Mouse (Mus musculus) mesoderm, embryonic 11.5 days (tissue): Measurements from ENCODE around the gene Olfr832.
"Not testable (repeated sequence)": the region's sequence is repeated elsewhere in the genome, so short reads cannot be mapped to it uniquely, and the experiment has no call there.

Experiments used
- DNase-seq: peaks from one replicate; pipeline ENCODE4 v3.0.0-alpha.2; 2012; ENCODE audit warnings: low read depth, low spot score

The Olfr832 gene

DNA sequence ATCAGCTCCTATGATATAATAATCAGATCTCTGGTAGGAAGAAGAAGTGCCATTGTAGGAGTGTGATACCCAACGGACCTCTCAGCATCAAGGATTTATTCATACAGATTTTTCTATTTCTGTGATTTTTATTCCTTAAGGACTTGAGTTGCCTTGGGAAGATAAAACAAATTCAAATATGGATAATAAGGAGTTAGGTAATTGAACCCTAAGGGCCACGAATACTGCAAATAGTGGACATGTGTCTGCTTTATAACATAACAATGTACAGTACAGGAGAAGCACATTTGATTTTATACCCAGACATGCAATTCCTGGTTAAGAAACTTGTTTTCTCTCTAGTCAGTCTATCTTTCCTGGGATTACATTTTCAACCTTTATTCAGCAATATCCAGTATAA, at the start of gene Olfr832:
TSS of gene Olfr832 (plus strand) at position 301 of the 400 bp plus-strand sequence.
- DNase-seq = not testable (repeated sequence)

DNA sequence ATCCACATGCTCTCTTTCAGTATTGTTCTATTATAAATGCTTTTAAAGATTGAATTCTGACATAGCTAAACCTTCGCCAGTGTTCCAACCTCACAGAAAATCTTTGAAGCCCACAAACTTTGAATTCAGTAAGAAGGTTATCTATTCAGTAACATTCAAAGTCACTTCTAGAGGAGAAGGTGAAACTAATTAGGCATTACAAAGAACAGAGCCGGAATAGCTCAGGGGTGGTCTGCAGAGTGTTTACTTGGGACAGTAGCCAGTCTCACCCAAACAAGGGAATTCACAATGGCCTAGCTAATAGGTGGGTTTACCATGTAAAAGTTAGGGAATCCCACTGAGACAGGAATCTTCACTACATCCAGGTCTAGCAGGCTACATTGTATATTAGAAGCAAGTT, 29.2 kb upstream of the Olfr832 start:
- not testable (repeated sequence) for DNase-seq

DNA sequence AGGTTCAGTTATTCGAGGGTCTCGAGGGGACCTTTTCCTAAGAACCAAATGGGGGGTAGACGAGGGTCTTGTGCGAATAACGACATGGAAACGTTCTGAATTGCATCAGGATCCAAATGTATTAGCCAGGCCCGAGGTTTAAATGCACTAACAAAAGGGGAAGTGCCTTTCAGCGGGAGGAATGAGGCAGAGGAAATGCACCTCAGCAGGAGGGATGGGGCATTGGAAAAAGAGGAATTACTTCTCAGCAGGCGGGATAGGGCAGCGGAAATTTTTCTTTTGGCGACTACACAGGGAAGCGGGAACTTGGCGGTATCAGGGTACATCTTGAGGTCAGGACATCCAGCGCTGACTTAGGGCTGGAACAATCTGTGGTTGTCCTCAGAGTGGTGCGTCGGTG, 9.0 kb upstream of the Olfr832 start:
- not testable (repeated sequence) for DNase-seq

DNA sequence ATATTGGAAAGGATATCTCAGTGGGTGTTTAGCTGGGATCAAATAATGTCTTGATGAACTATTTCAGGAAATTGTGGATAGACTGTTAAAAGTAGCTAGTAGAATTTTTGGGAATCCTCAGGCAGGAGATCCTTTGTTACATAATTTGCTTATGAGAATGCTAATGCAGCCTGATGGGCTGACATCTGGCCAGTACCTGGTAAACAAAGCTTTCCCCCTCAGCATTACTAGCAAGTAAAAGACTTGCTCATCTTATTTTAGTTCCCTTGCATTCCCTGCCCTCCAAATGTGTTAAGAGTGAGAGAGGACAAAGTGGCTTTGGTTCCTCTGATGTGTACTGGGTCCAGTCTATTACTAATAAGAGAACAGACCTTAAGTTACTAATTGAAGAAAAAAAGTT, 25.1 kb downstream of the Olfr832 start:
- DNase-seq = no peak

DNA sequence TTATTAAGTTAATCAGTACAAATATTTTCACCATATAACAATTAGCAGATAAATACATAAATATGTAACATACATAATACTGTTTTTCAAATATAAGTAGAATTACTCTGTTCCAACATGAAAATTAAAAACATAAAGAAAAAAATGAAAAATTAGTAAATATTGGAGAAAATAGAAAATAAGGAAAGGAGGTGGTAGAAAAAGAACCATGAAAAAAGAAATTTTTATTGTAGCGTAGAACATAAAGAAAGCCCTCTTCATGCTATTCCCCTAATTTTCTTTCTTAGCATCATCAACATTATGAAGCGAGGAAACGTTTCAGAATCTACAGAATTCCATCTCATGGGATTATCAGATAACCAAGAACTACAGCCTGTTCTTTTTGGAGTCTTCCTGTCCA, 50.8 kb downstream of the Olfr832 start, which contains the start of gene Olfr834:
TSS of gene Olfr834 (plus strand) at position 301 of the 400 bp plus-strand sequence.
- no peak for DNase-seq
